20 mouse cellular contexts compared by ENCODE assay signal in the genomic region with DNA sequence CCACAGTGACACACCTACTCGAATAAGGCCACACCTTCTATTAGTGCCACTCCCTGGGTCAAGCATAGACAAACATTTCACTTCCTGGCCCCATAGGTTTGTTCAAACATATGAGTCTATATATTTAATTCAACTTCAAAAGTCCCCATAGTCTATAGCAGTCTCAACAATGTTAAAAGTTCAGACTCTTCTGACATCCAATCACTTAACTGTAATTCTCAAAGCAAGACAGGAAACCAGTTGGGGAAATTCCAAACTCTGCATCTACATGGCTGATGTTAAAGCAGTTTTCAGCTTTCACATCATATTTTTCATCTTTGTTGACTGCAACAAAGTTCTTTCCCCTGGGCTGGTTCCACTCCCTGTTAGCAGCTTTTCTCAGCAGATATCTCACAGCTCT. TPM values are rescaled to one million over a fixed set of nuclear protein-coding genes. Genes with fewer than 3 reads are reported as not detected.
"Had no signal": no experiment of that assay in that cellular context is flagged by ENCODE, and none has a peak within 500 bp of the region (broad histone marks: within the 10 kb centered on the region; RNA-seq: fewer than 3 reads in every experiment).

No protein-coding gene starts in this region.

- H3K4me1 ChIP-seq: megakaryocyte, embryonic 14.5 days; midbrain, embryonic 13.5 days; midbrain, embryonic 15.5 days; neural tube, embryonic 12.5 days; stomach, embryonic 15.5 days had no signal

- H3K4me3 ChIP-seq: megakaryocyte, embryonic 14.5 days; midbrain, embryonic 13.5 days; midbrain, embryonic 15.5 days; neural tube, embryonic 12.5 days; stomach, embryonic 15.5 days had no signal

- H3K4me2 ChIP-seq: lung, embryonic 14.5 days; midbrain, embryonic 11.5 days; midbrain, embryonic 13.5 days; midbrain, embryonic 15.5 days; neural tube, embryonic 12.5 days; stomach, embryonic 15.5 days had no signal

- H3K9ac ChIP-seq: lung, embryonic 14.5 days; midbrain, embryonic 13.5 days; midbrain, embryonic 15.5 days; neural tube, embryonic 12.5 days; stomach, embryonic 15.5 days had no signal

- H3K27ac ChIP-seq: macrophage; midbrain, embryonic 13.5 days; midbrain, embryonic 15.5 days; neural tube, embryonic 12.5 days; stomach, embryonic 15.5 days; stomach, postnatal 0 days had no signal

- H3K9me3 ChIP-seq: megakaryocyte, embryonic 14.5 days; midbrain, embryonic 13.5 days; midbrain, embryonic 15.5 days; neural tube, embryonic 12.5 days; stomach, embryonic 15.5 days had no signal

- H3K36me3 ChIP-seq: midbrain, embryonic 13.5 days; midbrain, embryonic 15.5 days; neural tube, embryonic 12.5 days; stomach, embryonic 15.5 days had no signal

- ATAC-seq: midbrain, embryonic 13.5 days; midbrain, embryonic 15.5 days had no signal

- H3K27me3 ChIP-seq: megakaryocyte, embryonic 14.5 days; midbrain, embryonic 13.5 days; midbrain, embryonic 15.5 days; neural tube, embryonic 12.5 days; stomach, embryonic 15.5 days had no signal

- DNase-seq: lung, adult 18-20 months; lung, embryonic 14.5 days; lung, postnatal 10 days; lung, postnatal 36 days; right cerebral cortex, postnatal 14 days; thymus, postnatal 14 days; thymus, postnatal 36 days had no signal

RNA-seq across cellular contexts. Expression of gene Areg, which starts 12.8 kb away (rescaled TPM):
- polyA plus RNA-seq: liver, embryonic 16.5 days; macrophage; midbrain, embryonic 11.5 days; midbrain, embryonic 13.5 days; spleen, adult 2 months; testis, adult 2 months had no signal

RNA-seq across cellular contexts. Expression of gene Ereg, which starts 52.2 kb away (rescaled TPM):
- polyA plus RNA-seq: macrophage; midbrain, embryonic 11.5 days; midbrain, embryonic 13.5 days; midbrain, embryonic 15.5 days; midbrain, postnatal 0 days; neural tube, embryonic 12.5 days; neural tube, embryonic 14.5 days; spleen, adult 2 months; testis, adult 2 months had no signal
